Mouse (Mus musculus) erythroblast, adult 5-6 weeks (primary cell): Measurements from ENCODE around the gene Rtl10. TPM values are rescaled to one million over a fixed set of nuclear protein-coding genes. Genes with fewer than 3 reads are reported as not detected.

ENCODE experiments used
- ATAC-seq: replicated peaks from 2 replicates; pipeline ENCODE4 v1.8.0; 2016; ENCODE audit warnings: moderate number of reproducible peaks, mild to moderate bottlenecking, moderate TSS enrichment, inconsistent platforms; ENCODE audit not compliant: poor library complexity, low FRiP score, severe bottlenecking
- total RNA-seq, 2 experiments: library from RNA; stranded (forward) in 1 of 2; stranded (reverse) in 1 of 2; fragments of 150-400 nt in 1 of 2; fragments of 200-764, 138-1000 nt in 1 of 2; gene quantifications; 2 replicates each; pipeline versions ENCODE4 v1.2.3 to v1.2.4; 2015 to 2017; ENCODE audit warnings: low replicate concordance in 2 of 2

Rtl10 gene
- total RNA-seq, 2 experiments from 2014 or later = 1.1 TPM; not detected in 1

GRCm38 (mm10) chr16:18537407-18537990 is 38.8 kb downstream of the Rtl10 start:
- ATAC-seq = no peak

GRCm38 (mm10) chr16:18539281-18539680 is 40.6 kb downstream of the Rtl10 start:
- no peak for ATAC-seq

- no peak for ATAC-seq
Measured at GRCm38 (mm10) chr16:18543151-18543829, 44.6 kb downstream of the Rtl10 start.

DNA sequence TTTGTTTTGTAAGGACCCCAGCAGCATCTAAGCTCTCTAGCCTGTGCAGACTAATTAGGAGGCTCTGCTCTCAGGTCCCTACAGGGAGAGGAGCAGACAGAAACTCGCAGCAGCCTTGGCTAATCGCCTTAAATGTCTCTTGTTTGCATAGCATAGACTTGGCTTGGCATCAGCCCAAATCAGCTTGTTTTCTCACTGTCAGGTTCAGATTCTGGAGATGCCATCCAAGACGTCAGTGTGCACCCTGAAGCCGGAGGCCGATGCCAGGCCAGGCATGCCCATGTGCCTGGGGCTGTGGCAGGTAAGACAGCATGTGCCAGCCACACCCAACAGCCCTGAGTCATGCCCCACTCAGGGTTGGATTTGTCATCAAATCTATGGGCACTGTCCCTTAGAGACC is 49.2 kb downstream of the Rtl10 start:
- ATAC-seq = no peak

Other genes with a start within 250 kb of the Rtl10 start
- gene Gm49776, start 240.6 kb upstream of the Rtl10 start, total RNA-seq (2015; ENCODE audit: low replicate concordance) = not detected in 2 replicates
- gene Gm49776, start 240.6 kb upstream of the Rtl10 start, total RNA-seq (2017; ENCODE audit: low replicate concordance) = not detected in 2 replicates
- gene Dgcr8, start 209.7 kb upstream of the Rtl10 start, total RNA-seq (2015; ENCODE audit: low replicate concordance) = 16.3 and 30.2 TPM in 2 replicates
- 38.3 and 46.7 TPM in 2 replicates for gene Dgcr8, start 209.7 kb upstream of the Rtl10 start, total RNA-seq (2017; ENCODE audit: low replicate concordance)
- gene Tango2, start 150.8 kb upstream of the Rtl10 start, total RNA-seq (2015; ENCODE audit: low replicate concordance) = 8.8 and 26.9 TPM in 2 replicates
- gene Tango2, start 150.8 kb upstream of the Rtl10 start, total RNA-seq (2017; ENCODE audit: low replicate concordance) = 8.8 and 12.1 TPM in 2 replicates
- 1.5 and 2.7 TPM in 2 replicates for gene Arvcf, start 150.7 kb upstream of the Rtl10 start, total RNA-seq (2015; ENCODE audit: low replicate concordance)
- 8.7 TPM in 1 of 2 replicates, not detected in the other for gene Arvcf, start 150.7 kb upstream of the Rtl10 start, total RNA-seq (2017; ENCODE audit: low replicate concordance)
- 274 and 358 TPM in 2 replicates for gene Txnrd2, start 72.5 kb upstream of the Rtl10 start, total RNA-seq (2015; ENCODE audit: low replicate concordance)
- 493 and 499 TPM in 2 replicates for gene Txnrd2, start 72.5 kb upstream of the Rtl10 start, total RNA-seq (2017; ENCODE audit: low replicate concordance)
- 27.9 and 29.9 TPM in 2 replicates for gene Comt, start 72.0 kb upstream of the Rtl10 start, total RNA-seq (2015; ENCODE audit: low replicate concordance)
- 26.8 and 29.1 TPM in 2 replicates for gene Comt, start 72.0 kb upstream of the Rtl10 start, total RNA-seq (2017; ENCODE audit: low replicate concordance)
- gene Gnb1l, start 188 bp upstream of the Rtl10 start, total RNA-seq (2015; ENCODE audit: low replicate concordance) = 2.3 and 10.6 TPM in 2 replicates
- 0.94 and 5.6 TPM in 2 replicates for gene Gnb1l, start 188 bp upstream of the Rtl10 start, total RNA-seq (2017; ENCODE audit: low replicate concordance)
- not detected in 2 replicates for gene Tbx1, start 91.8 kb downstream of the Rtl10 start, total RNA-seq (2015; ENCODE audit: low replicate concordance)
- gene Tbx1, start 91.8 kb downstream of the Rtl10 start, total RNA-seq (2017; ENCODE audit: low replicate concordance) = not detected in 2 replicates
- gene Gp1bb, start 123.5 kb downstream of the Rtl10 start, total RNA-seq (2015; ENCODE audit: low replicate concordance) = 3.7 TPM in 1 of 2 replicates, not detected in the other
- 0.56 and 0.94 TPM in 2 replicates for gene Gp1bb, start 123.5 kb downstream of the Rtl10 start, total RNA-seq (2017; ENCODE audit: low replicate concordance)
- not detected in 2 replicates for gene Gm49601, start 127.5 kb downstream of the Rtl10 start, total RNA-seq (2015; ENCODE audit: low replicate concordance)
- gene Gm49601, start 127.5 kb downstream of the Rtl10 start, total RNA-seq (2017; ENCODE audit: low replicate concordance) = 0.85 TPM in 1 of 2 replicates, not detected in the other
- 13.4 and 19.4 TPM in 2 replicates for gene Sept5, start 131.1 kb downstream of the Rtl10 start, total RNA-seq (2015; ENCODE audit: low replicate concordance)
- 11.7 and 15.2 TPM in 2 replicates for gene Sept5, start 131.1 kb downstream of the Rtl10 start, total RNA-seq (2017; ENCODE audit: low replicate concordance)